Mouse (Mus musculus): ENCODE measurements at regions not wholly inside any gene's neighbourhood (a gene's known extent, or its start where the extent isn't known, plus 50 kb on each side); places are given as distances from the start of the nearest gene placed in this dataset.

- DNase-seq, result no peak
- no peak for TF ChIP-seq CTCF (IDR thresholded peaks at IDR 0.05; ENCODE audit: insufficient read depth, low read length)
- no peak for TF ChIP-seq POLR2A (IDR thresholded peaks at IDR 0.05; ENCODE audit: borderline replicate concordance, extremely low read depth, low read depth, low read length)
- 23% methylated on average over 1 of the region's 1 CpGs for WGBS
Measured at GRCm38 (mm10) chr13:69365880-69366490, 167.6 kb upstream of the Nsun2 start.

GRCm38 (mm10) chr13:69373101-69373815 is 160.3 kb upstream of the Nsun2 start:
- no peak overlapping the region for H3K4me3 ChIP-seq (replicated peaks; ENCODE audit: extremely low read depth, low read depth, low read length)
- 62% methylated on average over 6 of the region's 6 CpGs for WGBS
- no peak for DNase-seq
- no peak for TF ChIP-seq CTCF (IDR thresholded peaks at IDR 0.05; ENCODE audit: insufficient read depth, low read length)
- TF ChIP-seq POLR2A (IDR thresholded peaks at IDR 0.05; ENCODE audit: borderline replicate concordance, extremely low read depth, low read depth, low read length), result no peak
- no peaks in the 10 kb centered on the region for H3K4me1 ChIP-seq (ENCODE audit: control insufficient read depth, insufficient read depth, low read length)

More at GRCm38 (mm10) chr13:69365880-69366490, 167.6 kb upstream of the Nsun2 start:
- no peak overlapping the region for H3K4me3 ChIP-seq (replicated peaks; ENCODE audit: extremely low read depth, low read depth, low read length)
- H3K4me1 ChIP-seq (ENCODE audit: control insufficient read depth, insufficient read depth, low read length), result no peaks in the 10 kb centered on the region

GRCm38 (mm10) chr13:69373816-69374142 is 159.8 kb upstream of the Nsun2 start:
- WGBS, result 57% methylated on average over 1 of the region's 1 CpGs

GRCm38 (mm10) chr13:69380403-69380802 is 153.1 kb upstream of the Nsun2 start:
- TF ChIP-seq POLR2A (IDR thresholded peaks at IDR 0.05; ENCODE audit: borderline replicate concordance, extremely low read depth, low read depth, low read length), result no peak
- TF ChIP-seq CTCF (IDR thresholded peaks at IDR 0.05; ENCODE audit: insufficient read depth, low read length), result no peak
- Histone ChIP-seq H3K4me1 (ENCODE audit: control insufficient read depth, insufficient read depth, low read length) (no peaks in the 10 kb centered on the region), H3K4me3 (replicated peaks; ENCODE audit: extremely low read depth, low read depth, low read length) (no peak overlapping the region)
- WGBS, result 46% methylated on average over 4 of the region's 4 CpGs
- DNase-seq, result no peak

More at GRCm38 (mm10) chr13:69373816-69374142, 159.8 kb upstream of the Nsun2 start:
- Histone ChIP-seq H3K4me3 (replicated peaks; ENCODE audit: extremely low read depth, low read depth, low read length) (no peak overlapping the region), H3K4me1 (ENCODE audit: control insufficient read depth, insufficient read depth, low read length) (no peaks in the 10 kb centered on the region)
- DNase-seq, result no peak
- TF ChIP-seq POLR2A (IDR thresholded peaks at IDR 0.05; ENCODE audit: borderline replicate concordance, extremely low read depth, low read depth, low read length) (no peak), CTCF (IDR thresholded peaks at IDR 0.05; ENCODE audit: insufficient read depth, low read length) (no peak)

GRCm38 (mm10) chr13:69384767-69385166 is 148.8 kb upstream of the Nsun2 start:
- Histone ChIP-seq H3K4me3 (replicated peaks; ENCODE audit: extremely low read depth, low read depth, low read length) (no peak overlapping the region), H3K4me1 (ENCODE audit: control insufficient read depth, insufficient read depth, low read length) (no peaks in the 10 kb centered on the region)
- DNase-seq, result no peak
- TF ChIP-seq POLR2A (IDR thresholded peaks at IDR 0.05; ENCODE audit: borderline replicate concordance, extremely low read depth, low read depth, low read length) (no peak), CTCF (IDR thresholded peaks at IDR 0.05; ENCODE audit: insufficient read depth, low read length) (no peak)

- WGBS, result 82% methylated on average over 11 of the region's 11 CpGs
- TF ChIP-seq CTCF (IDR thresholded peaks at IDR 0.05; ENCODE audit: insufficient read depth, low read length) (no peak), POLR2A (IDR thresholded peaks at IDR 0.05; ENCODE audit: borderline replicate concordance, extremely low read depth, low read depth, low read length) (no peak)
- no peak for DNase-seq
Measured at GRCm38 (mm10) chr13:69392917-69393827, 140.4 kb upstream of the Nsun2 start.

GRCm38 (mm10) chr13:69394544-69394943 is 139.0 kb upstream of the Nsun2 start:
- no peak for TF ChIP-seq CTCF (IDR thresholded peaks at IDR 0.05; ENCODE audit: insufficient read depth, low read length)
- TF ChIP-seq POLR2A (IDR thresholded peaks at IDR 0.05; ENCODE audit: borderline replicate concordance, extremely low read depth, low read depth, low read length), result no peak
- H3K4me3 ChIP-seq (replicated peaks; ENCODE audit: extremely low read depth, low read depth, low read length), result no peak overlapping the region
- no peak for DNase-seq
- 76% methylated on average over 4 of the region's 4 CpGs for WGBS
- no peaks in the 10 kb centered on the region for H3K4me1 ChIP-seq (ENCODE audit: control insufficient read depth, insufficient read depth, low read length)

More at GRCm38 (mm10) chr13:69392917-69393827, 140.4 kb upstream of the Nsun2 start:
- Histone ChIP-seq H3K4me3 (replicated peaks; ENCODE audit: extremely low read depth, low read depth, low read length) (no peak overlapping the region), H3K4me1 (ENCODE audit: control insufficient read depth, insufficient read depth, low read length) (no peaks in the 10 kb centered on the region)

GRCm38 (mm10) chr13:69410359-69410758 is 123.2 kb upstream of the Nsun2 start:
- TF ChIP-seq CTCF (IDR thresholded peaks at IDR 0.05; ENCODE audit: insufficient read depth, low read length), result no peak
- TF ChIP-seq POLR2A (IDR thresholded peaks at IDR 0.05; ENCODE audit: borderline replicate concordance, extremely low read depth, low read depth, low read length), result no peak
- 79% methylated on average over 1 of the region's 1 CpGs for WGBS
- H3K4me1 ChIP-seq (ENCODE audit: control insufficient read depth, insufficient read depth, low read length), result no peaks in the 10 kb centered on the region
- H3K4me3 ChIP-seq (replicated peaks; ENCODE audit: extremely low read depth, low read depth, low read length), result no peak overlapping the region
- no peak for DNase-seq

- 67% methylated on average over 7 of the region's 7 CpGs for WGBS
- Histone ChIP-seq H3K4me3 (replicated peaks; ENCODE audit: extremely low read depth, low read depth, low read length) (no peak overlapping the region), H3K4me1 (ENCODE audit: control insufficient read depth, insufficient read depth, low read length) (no peaks in the 10 kb centered on the region)
- DNase-seq, result no peak
- no peak for TF ChIP-seq POLR2A (IDR thresholded peaks at IDR 0.05; ENCODE audit: borderline replicate concordance, extremely low read depth, low read depth, low read length)
- TF ChIP-seq CTCF (IDR thresholded peaks at IDR 0.05; ENCODE audit: insufficient read depth, low read length), result no peak
Measured at GRCm38 (mm10) chr13:69414813-69415212, 118.7 kb upstream of the Nsun2 start.

All from lung, adult 2 months (tissue).